Mouse (Mus musculus) gastrocnemius, postnatal 25 days (tissue): ENCODE data around the gene AW549877. TPM values are rescaled to one million over a fixed set of nuclear protein-coding genes. Genes with fewer than 3 reads are reported as not detected.

ENCODE experiments used
- DNase-seq: peaks from one replicate; pipeline ENCODE4 v3.0.0; 2022
- long read RNA-seq, 2 experiments: library from polyadenylated mRNA; stranded (forward); transcript quantifications; one replicate each; pipeline ENCODE4 v2.0.0; 2021
- total RNA-seq, 2 experiments: library from RNA; stranded (reverse); gene quantifications; 1 replicate in 1 of 2; 2 replicates in 1 of 2; pipeline ENCODE4 v1.2.3; 2021

Gene AW549877
- total RNA-seq, result 10 to 100 TPM; 11.2 to 11.5 TPM
- long read RNA-seq, experiment 1, full-length matches to known transcripts, result 2 of 7 reads
- long read RNA-seq, experiment 1, partial matches to known transcripts, result 0 of 7 reads
- long read RNA-seq, experiment 1, other reads (novel, unspliced or antisense), result 5 of 7 reads
- long read RNA-seq, experiment 2, full-length matches to known transcripts, result 6 of 11 reads
- long read RNA-seq, experiment 2, partial matches to known transcripts, result 2 of 11 reads
- long read RNA-seq, experiment 2, other reads (novel, unspliced or antisense), result 3 of 11 reads

DNA sequence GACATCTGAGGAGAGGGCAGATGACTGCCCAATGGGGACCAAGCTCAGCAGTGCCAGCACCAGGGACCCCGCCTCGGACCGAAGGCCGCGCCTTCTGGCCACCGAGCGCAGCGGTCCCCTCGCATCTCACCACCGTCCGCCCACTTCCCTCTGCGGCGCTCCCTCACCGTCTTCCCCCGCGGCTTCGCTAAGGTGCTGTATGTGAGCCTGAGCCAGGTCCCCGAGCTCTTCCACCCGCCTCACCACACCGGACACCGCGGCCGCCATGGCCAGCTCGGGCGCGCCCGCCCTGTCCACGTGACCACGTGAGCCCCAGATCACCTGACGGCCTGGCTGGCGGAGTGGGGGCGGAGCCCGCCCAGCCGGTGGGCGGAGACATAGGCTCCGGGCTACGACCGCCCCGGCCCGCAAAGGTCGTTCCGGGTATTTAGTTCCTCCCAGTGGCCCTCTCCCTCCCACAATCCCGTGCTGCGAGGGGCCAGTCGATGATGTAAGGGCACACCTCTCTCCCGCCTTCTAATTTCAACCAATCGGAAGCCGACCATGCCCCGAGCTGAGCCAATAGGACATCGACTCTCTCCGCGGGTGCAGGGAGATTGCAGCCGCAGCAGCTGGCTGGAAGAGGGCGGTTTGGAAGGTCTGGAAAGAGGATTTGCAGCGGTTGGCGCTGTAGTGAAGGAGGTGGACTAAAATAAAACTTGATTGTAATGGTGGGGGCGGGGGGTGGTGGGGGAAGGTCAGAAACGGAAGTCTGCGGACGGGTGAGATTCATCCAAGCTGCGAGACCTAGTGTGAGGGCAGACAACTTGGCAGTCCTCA, at the start of gene AW549877:
AW549877 (minus strand) TSS at position 297 of the 819 bp plus-strand sequence.
- DNase-seq, result peak; percentile 99

- DNase-seq, result no peak
These were observed 47.5 kb upstream of the AW549877 start for GRCm38 (mm10) chr15:4043032-4043471.

DNA sequence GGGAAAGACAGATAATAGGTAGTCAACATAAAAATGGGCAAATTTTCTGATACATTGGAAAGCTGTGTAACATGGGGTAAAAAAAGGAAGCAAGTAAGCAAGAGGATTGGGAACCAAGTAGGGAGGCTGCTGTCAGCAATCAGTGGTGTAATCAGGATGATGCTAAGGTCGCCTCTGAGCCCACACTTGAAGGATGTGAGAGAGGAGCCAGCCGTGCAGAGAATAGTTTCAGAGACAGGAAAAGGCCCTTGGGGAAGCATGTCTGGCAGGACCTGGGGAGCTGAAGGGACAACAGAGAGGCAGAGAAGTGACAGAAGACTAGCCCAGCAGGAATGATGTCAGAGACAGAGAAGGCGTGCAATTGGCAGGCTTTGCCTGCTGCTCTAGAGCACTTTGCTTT, 46.9 kb upstream of the AW549877 start:
- DNase-seq, result no peak

DNA sequence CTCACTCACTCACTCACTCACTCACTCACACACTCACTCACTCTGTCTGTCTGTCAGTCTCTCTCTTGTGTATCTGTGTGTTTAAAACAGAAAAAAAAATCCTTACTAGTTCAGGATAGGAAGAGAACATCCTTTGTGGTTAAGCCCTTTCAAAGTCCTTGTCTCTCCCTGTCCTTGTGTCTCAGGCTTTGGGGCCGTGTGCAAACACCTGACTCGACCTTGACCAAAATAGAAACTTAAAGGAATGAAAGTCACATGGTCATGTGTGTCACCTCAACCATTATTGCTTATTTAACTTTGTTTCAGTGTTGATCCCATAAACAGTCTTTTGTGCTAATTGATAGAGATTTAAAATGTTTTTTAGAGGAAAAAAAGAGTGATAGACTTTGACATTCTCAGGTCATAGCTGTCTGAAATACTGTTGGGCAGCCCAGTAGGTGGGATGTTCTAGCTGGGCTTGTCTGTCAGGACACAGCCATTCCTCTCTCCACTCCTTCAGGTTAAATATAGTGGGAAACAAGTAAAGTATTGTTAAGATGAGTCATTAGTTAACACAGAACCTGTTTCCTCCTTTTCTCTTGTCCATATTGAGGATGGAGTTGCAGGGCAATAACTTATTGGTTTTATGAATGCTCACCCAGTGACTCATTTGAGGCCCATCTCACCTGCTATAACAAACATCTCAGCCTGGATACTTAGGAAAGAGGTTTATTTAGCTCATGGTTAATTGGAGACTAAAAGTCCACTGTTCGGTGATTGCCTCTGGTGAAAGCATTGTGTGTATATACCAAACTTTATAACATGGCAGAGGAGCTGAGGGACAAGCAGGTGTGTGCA, 37.8 kb upstream of the AW549877 start:
- DNase-seq, result no peak

- no peak for DNase-seq
These were observed 33.4 kb upstream of the AW549877 start for GRCm38 (mm10) chr15:4028960-4029359.

- DNase-seq, result no peak
These were observed 32.8 kb upstream of the AW549877 start for GRCm38 (mm10) chr15:4028411-4028700.

GRCm38 (mm10) chr15:4027671-4028410, 32.3 kb upstream of the AW549877 start:
- no peak for DNase-seq

- DNase-seq, result peak; percentile 85
These were observed 31.5 kb upstream of the AW549877 start for GRCm38 (mm10) chr15:4026831-4027584.

GRCm38 (mm10) chr15:4026231-4026773, 30.8 kb upstream of the AW549877 start, which contains the start of gene Oxct1:
Gene Oxct1, plus strand, starts transcription at chr15:4026383.
- DNase-seq, result peak; percentile 87

DNA sequence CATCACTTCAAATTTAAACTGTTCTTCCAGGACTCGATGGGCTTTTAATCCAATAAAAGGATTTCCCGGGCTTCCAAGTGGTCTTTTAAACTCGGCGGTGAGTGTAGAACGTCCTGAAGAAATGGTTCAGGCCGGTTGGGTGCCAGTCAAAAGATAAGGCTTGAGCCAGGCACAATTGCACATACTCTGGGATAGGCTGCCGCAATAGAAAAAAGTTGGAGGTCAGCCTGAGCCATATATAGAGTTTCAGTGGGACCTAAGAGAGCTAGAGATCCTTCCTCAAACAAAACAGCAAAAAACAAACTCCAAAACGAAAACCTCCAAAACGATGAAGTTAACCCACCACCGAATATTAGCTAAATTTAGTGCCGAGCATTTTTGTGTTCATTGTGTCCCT, 30.0 kb upstream of the AW549877 start:
- DNase-seq, result no peak

DNA sequence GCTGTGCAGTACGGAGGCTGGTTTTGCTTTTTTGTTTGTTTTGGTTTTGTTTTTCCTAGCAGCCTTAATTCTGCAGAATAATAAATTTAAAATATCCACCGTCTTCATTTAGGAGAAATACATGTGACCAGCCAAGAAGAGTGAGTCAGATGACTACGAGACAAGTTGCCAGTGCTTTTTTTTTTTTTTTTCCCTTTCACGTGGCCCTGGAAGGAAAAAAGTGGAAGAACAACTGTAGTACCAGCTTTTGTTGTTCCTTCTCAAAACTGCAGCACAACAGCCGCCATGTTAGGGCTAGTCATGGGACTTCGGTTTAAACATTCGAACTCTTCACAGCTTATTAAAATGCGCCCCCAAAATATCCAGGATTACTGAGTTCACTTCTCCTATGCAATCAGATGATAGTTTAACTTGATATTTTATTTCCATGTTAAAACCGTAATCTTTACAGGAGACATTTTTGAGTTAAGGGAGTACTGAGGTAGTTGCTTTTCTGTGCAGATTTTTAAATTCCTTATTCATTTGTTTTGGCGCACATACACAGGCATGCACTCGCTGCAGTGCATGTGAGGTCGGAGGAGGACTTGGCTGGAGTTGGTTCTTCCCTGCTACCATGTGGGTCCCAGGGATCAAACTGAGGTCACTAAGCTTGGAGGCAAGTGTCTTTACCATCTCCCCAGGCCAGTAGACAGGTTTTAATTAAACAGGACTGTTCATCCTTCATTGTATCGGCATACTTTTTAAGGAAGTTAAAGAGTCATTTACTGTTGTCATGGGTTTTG, 29.4 kb upstream of the AW549877 start:
- no peak for DNase-seq

DNA sequence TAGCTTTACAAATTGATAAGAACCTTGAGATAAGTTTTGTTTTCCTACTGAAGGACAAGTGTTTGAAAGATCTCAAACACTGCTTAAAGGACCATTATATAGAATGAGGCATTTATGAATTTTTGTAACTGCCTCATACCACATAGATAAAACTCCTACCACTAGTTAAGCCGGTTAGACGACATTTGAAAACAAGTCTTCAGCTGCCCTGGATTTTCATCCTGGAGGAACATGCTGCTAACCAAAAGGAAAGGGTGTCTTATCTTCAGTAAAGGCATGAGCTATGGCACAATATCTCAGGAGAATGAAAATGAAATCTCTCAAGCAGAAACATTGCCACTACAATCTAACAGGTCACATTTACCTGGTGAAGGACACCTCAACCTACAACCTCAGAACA, 28.2 kb upstream of the AW549877 start:
- DNase-seq, result no peak

DNA sequence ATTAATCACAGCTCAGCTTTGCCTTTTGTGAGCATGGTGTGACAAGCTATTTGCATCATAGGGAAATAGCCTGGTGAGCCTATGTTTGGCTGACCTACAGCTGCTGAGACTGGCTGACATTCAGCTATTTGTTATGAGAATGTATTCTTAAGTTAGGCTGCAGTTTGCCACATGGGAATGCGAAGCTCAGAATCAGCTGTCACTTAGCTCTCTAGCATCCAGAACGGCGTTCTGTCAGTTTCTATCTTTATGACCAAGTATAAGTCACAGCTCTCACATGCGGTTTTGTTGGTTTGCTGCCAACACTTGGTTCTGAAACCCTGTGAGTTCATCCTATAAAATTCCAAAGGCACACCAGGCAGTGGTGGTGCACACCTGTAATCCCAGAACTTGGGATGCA, 25.2 kb upstream of the AW549877 start:
- DNase-seq, result no peak

- no peak for DNase-seq
These were observed 18.3 kb upstream of the AW549877 start for GRCm38 (mm10) chr15:4013873-4014272.

DNA sequence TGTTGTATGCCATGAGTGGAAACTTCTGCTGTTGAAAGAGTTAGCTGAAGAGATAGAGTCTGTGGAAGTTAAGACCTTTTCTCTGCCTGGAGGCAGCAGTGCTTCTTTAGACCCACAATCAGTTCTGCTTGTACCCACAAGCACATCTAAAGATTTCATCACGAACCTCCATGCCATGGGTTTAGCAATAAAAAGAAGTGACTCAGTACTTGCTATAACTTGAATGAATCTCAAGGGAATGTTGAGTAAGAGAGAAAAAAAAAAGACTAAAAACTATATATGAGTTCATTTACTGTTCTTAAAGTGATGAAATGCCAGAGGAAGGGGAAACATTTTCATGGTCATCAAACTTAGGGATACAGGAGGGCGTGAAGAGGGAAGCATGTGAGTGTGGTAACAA, 5.0 kb upstream of the AW549877 start:
- no peak for DNase-seq

GRCm38 (mm10) chr15:3999144-3999543, 3.6 kb upstream of the AW549877 start:
- DNase-seq, result no peak

DNA sequence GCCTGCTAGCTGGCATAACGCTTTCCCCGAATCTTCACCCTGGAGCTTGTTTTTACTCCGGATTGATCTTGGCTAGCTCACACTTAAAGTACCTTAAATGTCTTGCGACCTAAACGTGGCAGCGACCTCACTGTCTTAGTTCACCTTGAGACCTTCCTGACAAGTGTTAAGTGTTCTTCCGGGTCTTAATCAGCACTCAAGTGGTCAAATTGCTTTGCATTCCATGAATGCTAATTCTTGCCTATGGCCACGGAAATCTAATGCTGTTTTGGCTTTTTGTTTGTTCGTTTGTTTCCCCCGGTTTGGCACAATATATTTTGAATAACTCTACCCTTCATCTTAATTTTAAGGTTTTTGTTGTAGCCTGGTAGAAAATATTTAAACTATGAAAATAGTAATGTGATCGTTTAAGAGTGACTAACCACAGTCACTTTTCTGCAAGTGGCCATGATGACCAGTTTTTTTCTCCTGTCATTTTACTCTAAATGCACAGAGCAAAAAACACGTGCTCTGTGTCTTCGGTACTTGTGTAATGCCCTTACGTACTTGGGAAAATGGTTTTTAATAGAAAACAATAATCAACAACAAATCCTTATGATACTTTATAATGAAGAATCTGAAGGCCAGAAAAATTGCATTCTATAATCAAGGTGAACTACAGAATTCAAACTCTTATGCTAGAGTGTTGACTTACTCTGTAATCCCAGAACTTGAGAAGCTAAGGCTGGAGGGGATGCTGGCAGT, 895 bp upstream of the AW549877 start:
- DNase-seq, result no peak

- no peak for DNase-seq
These were observed 594 bp downstream of the AW549877 start for GRCm38 (mm10) chr15:3994852-3995447.

DNA sequence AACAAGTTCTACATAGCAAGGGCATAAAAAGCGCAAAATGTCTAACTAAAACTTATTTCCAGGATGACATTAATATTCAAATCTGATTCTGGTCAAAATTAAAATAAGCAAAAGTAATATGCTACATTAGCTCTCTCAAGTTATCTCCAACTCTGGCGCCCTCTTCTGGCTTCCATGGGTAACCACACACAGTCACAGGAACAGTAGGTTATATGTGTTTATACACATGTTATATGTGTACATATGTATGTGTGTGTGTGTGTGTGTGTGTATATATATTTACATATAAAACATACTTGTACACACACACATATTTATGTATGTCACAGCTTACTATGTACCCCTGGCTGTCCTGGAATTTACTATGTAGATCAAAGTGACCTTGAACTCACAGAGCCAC, 7.6 kb downstream of the AW549877 start:
- DNase-seq, result no peak
